Mouse (Mus musculus): ENCODE measurements around the gene Slit3. TPM values are rescaled to one million over a fixed set of nuclear protein-coding genes. Genes with fewer than 3 reads are reported as not detected.

Slit3 gene
- polyA plus RNA-seq, 1 experiment, result 6.6 TPM

DNA sequence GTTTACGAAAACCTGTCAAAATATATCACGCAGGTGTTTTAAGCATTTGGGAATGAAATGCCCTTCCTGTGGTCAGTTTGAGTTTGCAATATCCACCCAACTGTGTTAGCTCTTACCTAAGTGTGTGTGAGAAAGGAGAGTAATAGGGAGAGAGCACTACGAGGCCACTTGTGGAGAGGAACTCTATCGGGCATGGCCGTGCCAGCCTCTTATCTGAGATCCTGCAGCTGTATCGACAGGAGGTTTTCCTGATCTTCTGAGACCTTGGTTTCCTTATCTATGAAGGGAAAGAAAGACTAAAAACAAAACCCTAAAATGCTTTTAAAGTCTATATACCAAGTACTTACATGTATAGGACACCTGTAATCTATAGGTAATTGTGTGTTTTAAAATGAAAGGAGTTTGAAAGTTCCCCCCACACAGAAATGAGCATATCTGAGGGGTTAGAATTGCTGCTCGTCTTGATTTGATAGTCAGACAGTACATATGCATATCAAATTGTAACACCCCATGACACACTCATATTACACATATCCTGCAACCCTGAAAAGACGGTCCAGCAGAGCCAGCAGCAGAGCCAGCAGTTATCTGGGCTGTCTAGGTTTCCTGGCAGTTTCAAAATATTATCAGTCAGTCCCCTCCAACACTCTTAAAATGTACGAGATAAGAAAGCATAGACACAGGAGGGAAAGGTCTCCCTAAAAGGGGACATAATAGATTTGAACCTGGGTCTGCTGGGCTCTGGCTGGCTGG is 360.8 kb downstream of the Slit3 start:
- WGBS, result 67% methylated on average over 9 of the region's 9 CpGs
- Histone ChIP-seq H3K27me3 (ENCODE audit: control insufficient read depth, insufficient read depth, low read length) (no peaks in the 10 kb centered on the region), H3K36me3 (ENCODE audit: control insufficient read depth, insufficient read depth, low read length) (no peaks in the 10 kb centered on the region), H3K4me1 (ENCODE audit: control insufficient read depth, insufficient read depth, insufficient read length, low read length) (no peaks in the 10 kb centered on the region), H3K27ac (ENCODE audit: insufficient read depth, low read depth, low read length) (no peak overlapping the region), H3K4me3 (ENCODE audit: low read depth, low read length) (no peak overlapping the region)
- TF ChIP-seq CTCF (IDR thresholded peaks at IDR 0.05; ENCODE audit: extremely low read depth, insufficient read length, insufficient replicate concordance, low read depth, low read length) (no peak), POLR2A (IDR thresholded peaks at IDR 0.05; ENCODE audit: low read depth, low read length) (no peak)

- H3K27ac ChIP-seq (ENCODE audit: insufficient read depth, low read depth, low read length), result no peak overlapping the region
- H3K36me3 ChIP-seq (ENCODE audit: control insufficient read depth, insufficient read depth, low read length), result no peaks in the 10 kb centered on the region
- no peaks in the 10 kb centered on the region for H3K4me1 ChIP-seq (ENCODE audit: control insufficient read depth, insufficient read depth, insufficient read length, low read length)
- 85% methylated on average over 5 of the region's 5 CpGs for WGBS
- H3K27me3 ChIP-seq (ENCODE audit: control insufficient read depth, insufficient read depth, low read length), result no peaks in the 10 kb centered on the region
- H3K4me3 ChIP-seq (ENCODE audit: low read depth, low read length), result no peak overlapping the region
- TF ChIP-seq CTCF (IDR thresholded peaks at IDR 0.05; ENCODE audit: extremely low read depth, insufficient read length, insufficient replicate concordance, low read depth, low read length) (no peak), POLR2A (IDR thresholded peaks at IDR 0.05; ENCODE audit: low read depth, low read length) (no peak)
Measured at GRCm38 (mm10) chr11:35487966-35488365, 366.9 kb downstream of the Slit3 start.

DNA sequence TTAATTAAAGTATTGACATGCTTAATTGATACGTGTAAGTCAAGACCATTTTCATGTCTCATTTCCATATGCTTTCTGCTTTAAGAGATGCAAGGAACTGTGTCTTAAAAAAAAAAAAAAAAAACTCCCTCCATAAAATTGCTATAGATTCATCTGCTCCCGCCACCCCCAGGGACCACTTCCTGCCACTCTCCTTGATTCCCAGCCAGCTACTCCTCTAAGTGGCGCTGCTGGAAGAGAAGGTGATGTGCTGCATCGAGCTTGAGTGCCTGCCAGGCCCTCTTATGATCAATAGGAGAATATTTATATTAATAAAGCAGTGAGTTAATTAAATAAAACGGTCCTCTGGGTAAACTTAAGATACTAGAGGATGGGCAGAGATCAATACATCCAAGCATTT is 370.7 kb downstream of the Slit3 start:
- no peak overlapping the region for H3K4me3 ChIP-seq (ENCODE audit: low read depth, low read length)
- no peaks in the 10 kb centered on the region for H3K27me3 ChIP-seq (ENCODE audit: control insufficient read depth, insufficient read depth, low read length)
- no peaks in the 10 kb centered on the region for H3K36me3 ChIP-seq (ENCODE audit: control insufficient read depth, insufficient read depth, low read length)
- 59% methylated on average over 5 of the region's 5 CpGs for WGBS
- TF ChIP-seq CTCF (IDR thresholded peaks at IDR 0.05; ENCODE audit: extremely low read depth, insufficient read length, insufficient replicate concordance, low read depth, low read length) (no peak), POLR2A (IDR thresholded peaks at IDR 0.05; ENCODE audit: low read depth, low read length) (no peak)
- no peaks in the 10 kb centered on the region for H3K4me1 ChIP-seq (ENCODE audit: control insufficient read depth, insufficient read depth, insufficient read length, low read length)
- no peak overlapping the region for H3K27ac ChIP-seq (ENCODE audit: insufficient read depth, low read depth, low read length)

- 80% methylated on average over 10 of the region's 10 CpGs for WGBS
- Histone ChIP-seq H3K27me3 (ENCODE audit: control insufficient read depth, insufficient read depth, low read length) (no peaks in the 10 kb centered on the region), H3K36me3 (ENCODE audit: control insufficient read depth, insufficient read depth, low read length) (no peaks in the 10 kb centered on the region), H3K4me1 (ENCODE audit: control insufficient read depth, insufficient read depth, insufficient read length, low read length) (no peaks in the 10 kb centered on the region), H3K27ac (ENCODE audit: insufficient read depth, low read depth, low read length) (no peak overlapping the region), H3K4me3 (ENCODE audit: low read depth, low read length) (no peak overlapping the region)
- no peak for TF ChIP-seq CTCF (IDR thresholded peaks at IDR 0.05; ENCODE audit: extremely low read depth, insufficient read length, insufficient replicate concordance, low read depth, low read length)
- no peak for TF ChIP-seq POLR2A (IDR thresholded peaks at IDR 0.05; ENCODE audit: low read depth, low read length)
Measured at GRCm38 (mm10) chr11:35496874-35497273, 375.9 kb downstream of the Slit3 start.

GRCm38 (mm10) chr11:35497961-35498360 is 376.9 kb downstream of the Slit3 start:
- TF ChIP-seq POLR2A (IDR thresholded peaks at IDR 0.05; ENCODE audit: low read depth, low read length) (no peak), CTCF (IDR thresholded peaks at IDR 0.05; ENCODE audit: extremely low read depth, insufficient read length, insufficient replicate concordance, low read depth, low read length) (no peak)
- Histone ChIP-seq H3K27me3 (ENCODE audit: control insufficient read depth, insufficient read depth, low read length) (no peaks in the 10 kb centered on the region), H3K4me3 (ENCODE audit: low read depth, low read length) (no peak overlapping the region), H3K4me1 (ENCODE audit: control insufficient read depth, insufficient read depth, insufficient read length, low read length) (no peaks in the 10 kb centered on the region), H3K27ac (ENCODE audit: insufficient read depth, low read depth, low read length) (no peak overlapping the region), H3K36me3 (ENCODE audit: control insufficient read depth, insufficient read depth, low read length) (no peaks in the 10 kb centered on the region)
- 80% methylated on average over 8 of the region's 8 CpGs for WGBS

- 35% methylated on average over 3 of the region's 3 CpGs for WGBS
- H3K36me3 ChIP-seq (ENCODE audit: control insufficient read depth, insufficient read depth, low read length), result no peaks in the 10 kb centered on the region
- no peaks in the 10 kb centered on the region for H3K4me1 ChIP-seq (ENCODE audit: control insufficient read depth, insufficient read depth, insufficient read length, low read length)
- no peak overlapping the region for H3K4me3 ChIP-seq (ENCODE audit: low read depth, low read length)
- H3K27me3 ChIP-seq (ENCODE audit: control insufficient read depth, insufficient read depth, low read length), result no peaks in the 10 kb centered on the region
- TF ChIP-seq CTCF (IDR thresholded peaks at IDR 0.05; ENCODE audit: extremely low read depth, insufficient read length, insufficient replicate concordance, low read depth, low read length) (no peak), POLR2A (IDR thresholded peaks at IDR 0.05; ENCODE audit: low read depth, low read length) (no peak)
- no peak overlapping the region for H3K27ac ChIP-seq (ENCODE audit: insufficient read depth, low read depth, low read length)
Measured at GRCm38 (mm10) chr11:35502128-35502527, 381.1 kb downstream of the Slit3 start.

GRCm38 (mm10) chr11:35504051-35504450 is 383.0 kb downstream of the Slit3 start:
- Histone ChIP-seq H3K27me3 (ENCODE audit: control insufficient read depth, insufficient read depth, low read length) (no peaks in the 10 kb centered on the region), H3K36me3 (ENCODE audit: control insufficient read depth, insufficient read depth, low read length) (no peaks in the 10 kb centered on the region), H3K4me3 (ENCODE audit: low read depth, low read length) (no peak overlapping the region), H3K4me1 (ENCODE audit: control insufficient read depth, insufficient read depth, insufficient read length, low read length) (no peaks in the 10 kb centered on the region), H3K27ac (ENCODE audit: insufficient read depth, low read depth, low read length) (no peak overlapping the region)
- TF ChIP-seq CTCF (IDR thresholded peaks at IDR 0.05; ENCODE audit: extremely low read depth, insufficient read length, insufficient replicate concordance, low read depth, low read length) (no peak), POLR2A (IDR thresholded peaks at IDR 0.05; ENCODE audit: low read depth, low read length) (no peak)
- 58% methylated on average over 5 of the region's 5 CpGs for WGBS
